Mouse (Mus musculus): ENCODE data around the gene Gpr183.

Gene Gpr183

GRCm38 (mm10) chr14:121987691-121988090, 22.7 kb upstream of the Gpr183 start:
- DNase-seq (ENCODE audit: low read depth, low spot score): no peak

- no peak for DNase-seq (ENCODE audit: low read depth, low spot score)
Measured at GRCm38 (mm10) chr14:121987287-121987686, 22.3 kb upstream of the Gpr183 start.

- DNase-seq (ENCODE audit: low read depth, low spot score): no peak
Measured at GRCm38 (mm10) chr14:121986028-121986427, 21.0 kb upstream of the Gpr183 start.

GRCm38 (mm10) chr14:121985477-121985876, 20.5 kb upstream of the Gpr183 start:
- no peak for DNase-seq (ENCODE audit: low read depth, low spot score)

- no peak for DNase-seq (ENCODE audit: low read depth, low spot score)
Measured at GRCm38 (mm10) chr14:121983009-121983933, 18.3 kb upstream of the Gpr183 start.

- DNase-seq (ENCODE audit: low read depth, low spot score): no peak
Measured at GRCm38 (mm10) chr14:121981531-121981930, 16.5 kb upstream of the Gpr183 start.

GRCm38 (mm10) chr14:121973114-121973513, 8.1 kb upstream of the Gpr183 start:
- no peak for DNase-seq (ENCODE audit: low read depth, low spot score)

- no peak for DNase-seq (ENCODE audit: low read depth, low spot score)
Measured at GRCm38 (mm10) chr14:121970402-121970801, 5.4 kb upstream of the Gpr183 start.

GRCm38 (mm10) chr14:121967095-121967494, 2.1 kb upstream of the Gpr183 start:
- DNase-seq (ENCODE audit: low read depth, low spot score): no peak

- DNase-seq (ENCODE audit: low read depth, low spot score): no peak
Measured at GRCm38 (mm10) chr14:121965461-121965860, 466 bp upstream of the Gpr183 start.

GRCm38 (mm10) chr14:121963942-121964335, 1.1 kb downstream of the Gpr183 start:
- no peak for DNase-seq (ENCODE audit: low read depth, low spot score)

GRCm38 (mm10) chr14:121963251-121963941, 1.6 kb downstream of the Gpr183 start:
- DNase-seq (ENCODE audit: low read depth, low spot score): no peak

GRCm38 (mm10) chr14:121962128-121962890, 2.7 kb downstream of the Gpr183 start:
- DNase-seq (ENCODE audit: low read depth, low spot score): no peak

GRCm38 (mm10) chr14:121961496-121962127, 3.4 kb downstream of the Gpr183 start:
- no peak for DNase-seq (ENCODE audit: low read depth, low spot score)

- DNase-seq (ENCODE audit: low read depth, low spot score): no peak
Measured at GRCm38 (mm10) chr14:121960997-121961396, 4.0 kb downstream of the Gpr183 start.

GRCm38 (mm10) chr14:121960531-121960930, 4.5 kb downstream of the Gpr183 start:
- DNase-seq (ENCODE audit: low read depth, low spot score): no peak

- no peak for DNase-seq (ENCODE audit: low read depth, low spot score)
Measured at GRCm38 (mm10) chr14:121960031-121960430, 5.0 kb downstream of the Gpr183 start.

GRCm38 (mm10) chr14:121959538-121959980, 5.4 kb downstream of the Gpr183 start:
- no peak for DNase-seq (ENCODE audit: low read depth, low spot score)

GRCm38 (mm10) chr14:121958751-121959537, 6.1 kb downstream of the Gpr183 start:
- no peak for DNase-seq (ENCODE audit: low read depth, low spot score)

- DNase-seq (ENCODE audit: low read depth, low spot score): no peak
Measured at GRCm38 (mm10) chr14:121958041-121958750, 6.8 kb downstream of the Gpr183 start.

All from skeletal muscle tissue, adult 2 months (tissue).